In the genomic region with DNA sequence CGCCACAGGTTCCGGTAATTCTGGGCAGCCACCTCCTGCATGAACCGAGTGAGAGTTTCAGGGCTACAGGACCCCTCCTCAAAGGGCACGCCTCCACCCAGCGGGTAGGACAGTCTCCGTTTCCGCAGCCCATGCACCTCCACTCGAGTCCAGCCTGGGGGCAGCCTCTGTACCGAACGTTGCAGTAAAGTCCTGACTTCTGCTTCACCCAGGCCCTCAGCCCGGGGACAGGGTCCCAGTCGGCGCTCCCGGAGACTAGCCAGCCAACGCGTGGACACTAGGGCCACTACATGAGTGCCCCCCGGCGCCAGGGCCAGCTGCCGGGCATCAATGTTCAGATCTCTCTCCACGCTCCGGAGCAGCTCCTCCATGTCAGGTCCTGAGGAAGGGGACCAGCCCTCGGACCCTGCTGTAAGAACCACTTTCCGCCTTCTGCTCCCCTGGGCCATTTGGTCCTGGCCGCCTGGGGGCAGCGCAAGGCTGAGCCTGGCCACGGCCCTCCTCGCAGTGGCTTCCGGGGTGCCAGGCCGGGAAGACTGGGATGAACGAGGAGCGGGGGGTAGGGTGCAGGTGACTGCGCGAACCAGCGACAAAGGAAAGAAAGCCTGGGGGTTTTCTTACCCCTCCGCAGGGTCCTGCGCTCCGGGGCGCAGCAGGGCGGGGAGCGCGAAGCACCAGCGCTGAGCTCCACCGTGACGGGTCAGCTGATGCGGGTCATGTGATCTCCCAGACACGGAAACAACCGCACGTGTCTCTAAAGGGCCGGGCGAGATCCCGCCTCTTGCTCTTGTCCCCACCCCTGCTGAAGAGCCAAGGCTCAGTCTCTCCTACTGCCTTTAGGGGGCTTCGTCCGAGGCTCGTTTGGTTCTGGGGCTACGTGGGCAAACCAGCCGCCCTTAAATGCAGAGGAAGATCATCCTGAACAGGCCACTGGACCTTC, we compare ENCODE assay signal across 8 mouse cellular contexts. TPM values are rescaled to one million over a fixed set of nuclear protein-coding genes. Genes with fewer than 3 reads are reported as not detected.
A peak's percentile ranks its signal among the peaks of the same experiment; 100 is the strongest.
DNase-seq lines count a peak whose midpoint lies in the region; ATAC-seq and TF ChIP-seq lines count a peak whose summit lies in the region.

A gene (minus strand): TSS at position 727 of the 940 bp plus-strand sequence.

- peak; percentile 40 for TF ChIP-seq CTCF in left cerebral cortex, adult 2 months (IDR thresholded peaks at IDR 0.05)

- peak; percentile 84 for ATAC-seq in megakaryocyte, adult 5-6 weeks (ENCODE audit: poor library complexity, severe bottlenecking)

- DNase-seq in adrenal gland, adult (ENCODE audit: inconsistent age in 2 of 2, low spot score in 1 of 2), result peak; percentile 90 to 96
- peak; percentile 94 for DNase-seq in embryo, embryonic 10 days (ENCODE audit: low spot score)
- DNase-seq in gastrocnemius, postnatal 10 days, result peak; percentile 81
- peak; percentile 64 for DNase-seq in hindlimb bud, embryonic 11.5 days (ENCODE audit: extremely low spot score, low read depth, low spot score)
- peak; percentile 82 to 86 for DNase-seq in left cerebral cortex, adult 2 months (ENCODE audit: extremely low spot score in 1 of 2, low spot score in 2 of 2)
- DNase-seq in right cerebral cortex, adult 2 months (ENCODE audit: low spot score in 2 of 2), result peak; percentile 87 to 92
- DNase-seq in urinary bladder, postnatal 10 days (ENCODE audit: low spot score), result peak; percentile 56

- H3K4me3 ChIP-seq in left cerebral cortex, adult 2 months, result peak within 1 kb of the TSS; percentile 71

- peak within 1 kb of the TSS; percentile 82 for H3K27ac ChIP-seq in left cerebral cortex, adult 2 months

- intact Hi-C loops in left cerebral cortex, adult 2 months (cut with DNase I), result loop anchor here (2.0 kb wide), 1 partner anchor 275 kb away; a partner anchor contains a TSS

RNA-seq across cellular contexts. Expression of the gene that starts here (rescaled TPM):
- total RNA-seq in gastrocnemius, postnatal 10 days (2021), result 1 to 10 TPM; 7.2 to 7.9 TPM
- 10 to 100 TPM; 19.5 to 20.7 TPM for total RNA-seq in left cerebral cortex, adult 2 months (2021)
- 11.1 and 11.9 TPM in 2 replicates for total RNA-seq in megakaryocyte, adult 5-6 weeks (2015)
- 9.3 and 11.8 TPM in 2 replicates for total RNA-seq in megakaryocyte, adult 5-6 weeks (2017)

Comparison
In these comparisons a context has a peak if more than half of its experiments do, and no peak if none do; other contexts are left out.
1. Peak in every context shown above with its lines: DNase-seq, ATAC-seq, H3K4me3 ChIP-seq and H3K27ac ChIP-seq.